Mouse (Mus musculus): ENCODE data around the gene Mapkbp1. TPM values are rescaled to one million over a fixed set of nuclear protein-coding genes. Genes with fewer than 3 reads are reported as not detected.
A peak's percentile ranks its signal among the peaks of the same experiment; 100 is the strongest.

The Mapkbp1 gene
- polyA plus RNA-seq (2012; rRNA removed) = 15.5 and 15.7 TPM in 2 replicates

- H3K4me3 ChIP-seq (ENCODE audit: control insufficient read depth, insufficient read depth, low read length) = peak within 1 kb of the TSS; percentile 79
- TF ChIP-seq CTCF (IDR thresholded peaks at IDR 0.05; ENCODE audit: borderline replicate concordance, control insufficient read depth, extremely low read depth, insufficient read depth, low read length, poor library complexity) = no peak; the same call in 1 of the 2 replicates
- H3K4me1 ChIP-seq (replicated peaks; ENCODE audit: control insufficient read depth, insufficient read depth, low read length) = peaks cover 9% of the 10 kb centered on the region
- 2% methylated on average over 19 of the region's 19 CpGs for WGBS
- no peaks in the 10 kb centered on the region for H3K36me3 ChIP-seq (ENCODE audit: control insufficient read depth, insufficient read depth, low read length)
- H3K27ac ChIP-seq (ENCODE audit: control insufficient read depth, insufficient read depth, low read length) = no peak within 1 kb of the TSS
- DNase-seq = no peak
- no peaks in the 10 kb centered on the region for H3K27me3 ChIP-seq (ENCODE audit: control insufficient read depth, insufficient read depth, low read length)
Measured at GRCm38 (mm10) chr2:119972537-119972879, at the start of gene Mapkbp1. Gene Mapkbp1 (plus strand): TSS chr2:119972699.

GRCm38 (mm10) chr2:119970571-119970970, 1.9 kb upstream of the Mapkbp1 start:
- 16% methylated on average over 9 of the region's 9 CpGs for WGBS
- no peak overlapping the region for H3K27ac ChIP-seq (ENCODE audit: control insufficient read depth, insufficient read depth, low read length)
- H3K4me1 ChIP-seq (replicated peaks; ENCODE audit: control insufficient read depth, insufficient read depth, low read length) = peaks cover 9% of the 10 kb centered on the region
- 0 out of 2 replicates have a peak, but pooled peaks cover 3% of the 10 kb centered on the region for H3K36me3 ChIP-seq (ENCODE audit: control insufficient read depth, insufficient read depth, low read length)
- TF ChIP-seq POLR2A (IDR thresholded peaks at IDR 0.05; ENCODE audit: control insufficient read depth, extremely low read depth, insufficient read depth, low read length, poor library complexity) (no peak), CTCF (IDR thresholded peaks at IDR 0.05; ENCODE audit: borderline replicate concordance, control insufficient read depth, extremely low read depth, insufficient read depth, low read length, poor library complexity) (no peak)
- DNase-seq = peak; percentile 56
- no peak overlapping the region for H3K4me3 ChIP-seq (ENCODE audit: control insufficient read depth, insufficient read depth, low read length)
- no peaks in the 10 kb centered on the region for H3K27me3 ChIP-seq (ENCODE audit: control insufficient read depth, insufficient read depth, low read length)

- no peak for TF ChIP-seq CTCF (IDR thresholded peaks at IDR 0.05; ENCODE audit: borderline replicate concordance, control insufficient read depth, extremely low read depth, insufficient read depth, low read length, poor library complexity)
- DNase-seq = no peak
- 94% methylated on average over 3 of the region's 3 CpGs for WGBS
Measured at GRCm38 (mm10) chr2:119971316-119971715, 1.2 kb upstream of the Mapkbp1 start.

GRCm38 (mm10) chr2:119971837-119972536, 512 bp upstream of the Mapkbp1 start:
- no peak overlapping the region for H3K27ac ChIP-seq (ENCODE audit: control insufficient read depth, insufficient read depth, low read length)

More at GRCm38 (mm10) chr2:119971316-119971715, 1.2 kb upstream of the Mapkbp1 start:
- no peak overlapping the region for H3K27ac ChIP-seq (ENCODE audit: control insufficient read depth, insufficient read depth, low read length)
- no peak overlapping the region for H3K4me3 ChIP-seq (ENCODE audit: control insufficient read depth, insufficient read depth, low read length)
- H3K4me1 ChIP-seq (replicated peaks; ENCODE audit: control insufficient read depth, insufficient read depth, low read length) = peaks cover 9% of the 10 kb centered on the region
- no peaks in the 10 kb centered on the region for H3K27me3 ChIP-seq (ENCODE audit: control insufficient read depth, insufficient read depth, low read length)
- 0 out of 2 replicates have a peak, but pooled peaks cover 3% of the 10 kb centered on the region for H3K36me3 ChIP-seq (ENCODE audit: control insufficient read depth, insufficient read depth, low read length)

GRCm38 (mm10) chr2:119980343-119980986, 8.0 kb downstream of the Mapkbp1 start:
- Histone ChIP-seq H3K4me3 (ENCODE audit: control insufficient read depth, insufficient read depth, low read length) (no peak overlapping the region), H3K36me3 (ENCODE audit: control insufficient read depth, insufficient read depth, low read length) (no peaks in the 10 kb centered on the region), H3K4me1 (replicated peaks; ENCODE audit: control insufficient read depth, insufficient read depth, low read length) (no peaks in the 10 kb centered on the region), H3K27ac (ENCODE audit: control insufficient read depth, insufficient read depth, low read length) (no peak overlapping the region), H3K27me3 (ENCODE audit: control insufficient read depth, insufficient read depth, low read length) (no peaks in the 10 kb centered on the region)
- TF ChIP-seq POLR2A (IDR thresholded peaks at IDR 0.05; ENCODE audit: control insufficient read depth, extremely low read depth, insufficient read depth, low read length, poor library complexity) (no peak), CTCF (IDR thresholded peaks at IDR 0.05; ENCODE audit: borderline replicate concordance, control insufficient read depth, extremely low read depth, insufficient read depth, low read length, poor library complexity) (no peak)
- 97% methylated on average over 7 of the region's 7 CpGs for WGBS
- DNase-seq = no peak

More at GRCm38 (mm10) chr2:119971837-119972536, 512 bp upstream of the Mapkbp1 start:
- Histone ChIP-seq H3K4me1 (replicated peaks; ENCODE audit: control insufficient read depth, insufficient read depth, low read length) (peaks cover 9% of the 10 kb centered on the region), H3K36me3 (ENCODE audit: control insufficient read depth, insufficient read depth, low read length) (no peaks in the 10 kb centered on the region), H3K27me3 (ENCODE audit: control insufficient read depth, insufficient read depth, low read length) (no peaks in the 10 kb centered on the region), H3K4me3 (ENCODE audit: control insufficient read depth, insufficient read depth, low read length) (peak overlapping the region; percentile 79)
- TF ChIP-seq CTCF (IDR thresholded peaks at IDR 0.05; ENCODE audit: borderline replicate concordance, control insufficient read depth, extremely low read depth, insufficient read depth, low read length, poor library complexity) (no peak; the same call in none of the 2 replicates), POLR2A (IDR thresholded peaks at IDR 0.05; ENCODE audit: control insufficient read depth, extremely low read depth, insufficient read depth, low read length, poor library complexity) (no peak)
- peak; percentile 98 for DNase-seq
- 7% methylated on average over 32 of the region's 32 CpGs for WGBS

GRCm38 (mm10) chr2:119981631-119982030, 9.1 kb downstream of the Mapkbp1 start:
- no peak for DNase-seq
- Histone ChIP-seq H3K36me3 (ENCODE audit: control insufficient read depth, insufficient read depth, low read length) (no peaks in the 10 kb centered on the region), H3K27ac (ENCODE audit: control insufficient read depth, insufficient read depth, low read length) (no peak overlapping the region), H3K4me1 (replicated peaks; ENCODE audit: control insufficient read depth, insufficient read depth, low read length) (no peaks in the 10 kb centered on the region), H3K27me3 (ENCODE audit: control insufficient read depth, insufficient read depth, low read length) (no peaks in the 10 kb centered on the region), H3K4me3 (ENCODE audit: control insufficient read depth, insufficient read depth, low read length) (no peak overlapping the region)
- 92% methylated on average over 2 of the region's 2 CpGs for WGBS
- TF ChIP-seq POLR2A (IDR thresholded peaks at IDR 0.05; ENCODE audit: control insufficient read depth, extremely low read depth, insufficient read depth, low read length, poor library complexity) (no peak), CTCF (IDR thresholded peaks at IDR 0.05; ENCODE audit: borderline replicate concordance, control insufficient read depth, extremely low read depth, insufficient read depth, low read length, poor library complexity) (no peak)

Data from thymus, adult 2 months (tissue).